Mouse (Mus musculus) intestine, embryonic 16.5 days (tissue): ENCODE results near the gene Atg9a. TPM values are rescaled to one million over a fixed set of nuclear protein-coding genes. Genes with fewer than 3 reads are reported as not detected.

Source experiments
- ATAC-seq: fragments of 200-750 bp; cut with Nextera tagmentation; 2 replicates; pipeline ENCODE4 v1.8.0; 2017; ENCODE audit warnings: moderate TSS enrichment, moderate library complexity
- H3K27ac ChIP-seq: fragments of 300-500 bp; sonication (generic); 2 replicates; pipeline ENCODE4 v1.5.1; 2014; ENCODE audit warnings: mild to moderate bottlenecking, low read length
- H3K27me3 ChIP-seq: fragments of 300-500 bp; sonication (generic); replicated peaks from 2 replicates; pipeline ENCODE4 v1.6.1; 2014; ENCODE audit warnings: low read length, control low read depth, mixed read lengths; ENCODE audit not compliant: control insufficient read depth, insufficient read depth
- H3K36me3 ChIP-seq: fragments of 300-500 bp; sonication (generic); 2 replicates; pipeline ENCODE4 v1.6.1; 2014; ENCODE audit warnings: low read length, control low read depth; ENCODE audit not compliant: control insufficient read depth, insufficient read depth
- H3K4me1 ChIP-seq: fragments of 300-500 bp; sonication (generic); 2 replicates; pipeline ENCODE4 v1.6.1; 2014; ENCODE audit warnings: low read length, control low read depth, mixed read lengths; ENCODE audit not compliant: control insufficient read depth, insufficient read depth
- H3K4me2 ChIP-seq: fragments of 300-500 bp; sonication (generic); 2 replicates; pipeline ENCODE4 v1.6.1; 2014; ENCODE audit warnings: low read depth, low read length, control low read depth
- H3K4me3 ChIP-seq: fragments of 300-500 bp; sonication (generic); 2 replicates; pipeline ENCODE4 v1.5.1; 2014; ENCODE audit warnings: mild to moderate bottlenecking, low read length
- H3K9ac ChIP-seq: fragments of 300-500 bp; sonication (generic); 2 replicates; pipeline ENCODE4 v1.6.1; 2014; ENCODE audit warnings: low read depth, low read length
- H3K9me3 ChIP-seq: fragments of 300-500 bp; sonication (generic); 2 replicates; pipeline ENCODE4 v1.6.1; 2016; ENCODE audit warnings: low read length, control low read depth; ENCODE audit not compliant: control insufficient read depth
- WGBS: fragments of 180-500 bp; shearing (Covaris S2); extraction: QIAGEN DNeasy Blood & Tissue Kit; methylation state at CpG from one replicate; pipeline ENCODE4 v1.1.7; 2014; 5-methylcytosine and 5-hydroxymethylcytosine counted together
- polyA plus RNA-seq: library from polyadenylated mRNA; unstranded; fragments of >200 nt; fragmentation: Nextera tagmentation; extraction: Ambion mirVana; gene quantifications from 2 replicates; pipeline ENCODE4 v1.2.1, GENCODE M21; 2015

Gene Atg9a
- polyA plus RNA-seq, 1 experiment from 2014 or later = 28.3 TPM

GRCm38 (mm10) chr1:75187126-75187525 lies 4.9 kb downstream of the Atg9a start:
- no peak for ATAC-seq
- Histone ChIP-seq H3K27ac (no peak overlapping the region), H3K4me3 (no peak overlapping the region), H3K36me3 (peaks cover 41% of the 10 kb centered on the region), H3K4me2 (no peak overlapping the region), H3K9ac (no peak overlapping the region), H3K4me1 (peaks cover 12% of the 10 kb centered on the region), H3K9me3 (0 out of 2 replicates have a peak, but pooled peaks cover 3% of the 10 kb centered on the region), H3K27me3 (no peaks in the 10 kb centered on the region)

DNA sequence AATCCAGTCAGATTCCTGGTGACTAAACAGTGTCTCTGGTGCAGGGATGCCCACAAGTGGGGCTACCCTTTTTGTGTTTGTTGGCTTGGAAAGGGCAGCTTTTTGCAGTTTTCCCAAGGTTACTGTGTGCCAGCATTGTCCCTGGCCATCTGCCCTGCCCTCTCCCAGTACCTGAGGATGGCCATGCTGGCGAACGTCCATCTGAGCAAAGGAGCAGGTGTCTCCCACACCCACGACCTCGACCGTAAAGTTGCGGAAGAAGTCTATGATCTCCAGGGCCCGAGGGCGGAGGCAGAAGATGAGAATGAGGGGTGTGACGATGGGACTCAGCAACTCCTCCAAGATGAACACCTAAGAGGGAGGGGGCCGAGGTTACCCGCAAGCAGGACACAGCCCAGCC lies 6.5 kb downstream of the Atg9a start:
- no peaks in the 10 kb centered on the region for H3K27me3 ChIP-seq
- peaks cover 12% of the 10 kb centered on the region for H3K4me1 ChIP-seq
- ATAC-seq = no peak
- no peak overlapping the region for H3K27ac ChIP-seq
- H3K36me3 ChIP-seq = peaks cover 47% of the 10 kb centered on the region
- H3K4me3 ChIP-seq = no peak overlapping the region
- no peak overlapping the region for H3K9ac ChIP-seq
- 95% methylated on average over 11 of the region's 11 CpGs for WGBS
- no peak overlapping the region for H3K4me2 ChIP-seq
- H3K9me3 ChIP-seq = 0 out of 2 replicates have a peak, but pooled peaks cover 3% of the 10 kb centered on the region

DNA sequence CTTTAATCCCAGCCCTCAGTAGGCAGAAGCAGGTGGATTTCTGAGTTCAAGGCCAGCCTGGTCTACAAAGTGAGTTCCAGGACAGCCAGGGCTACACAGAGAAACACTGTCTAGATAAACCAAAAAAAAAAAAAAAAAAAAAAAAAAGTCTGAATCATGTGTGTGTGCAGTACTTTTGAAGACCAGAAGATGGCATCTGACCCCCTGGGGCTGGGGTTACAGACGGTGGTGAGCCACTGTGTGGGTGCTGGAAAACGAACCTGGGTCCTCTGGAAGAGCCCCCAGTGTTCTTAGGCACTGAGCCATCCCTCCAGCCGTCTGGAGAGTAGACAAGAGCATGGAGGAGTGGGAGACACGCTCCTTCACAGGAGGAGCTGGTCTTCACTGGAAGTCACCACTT lies 9.8 kb downstream of the Atg9a start:
- Histone ChIP-seq H3K4me3 (no peak overlapping the region), H3K4me2 (no peak overlapping the region), H3K4me1 (peaks cover 21% of the 10 kb centered on the region), H3K36me3 (peaks cover 41% of the 10 kb centered on the region), H3K27ac (no peak overlapping the region), H3K9ac (no peak overlapping the region), H3K27me3 (no peaks in the 10 kb centered on the region), H3K9me3 (0 out of 2 replicates have a peak, but pooled peaks cover 3% of the 10 kb centered on the region)
- WGBS = 74% methylated on average over 4 of the region's 4 CpGs
- ATAC-seq = no peak

DNA sequence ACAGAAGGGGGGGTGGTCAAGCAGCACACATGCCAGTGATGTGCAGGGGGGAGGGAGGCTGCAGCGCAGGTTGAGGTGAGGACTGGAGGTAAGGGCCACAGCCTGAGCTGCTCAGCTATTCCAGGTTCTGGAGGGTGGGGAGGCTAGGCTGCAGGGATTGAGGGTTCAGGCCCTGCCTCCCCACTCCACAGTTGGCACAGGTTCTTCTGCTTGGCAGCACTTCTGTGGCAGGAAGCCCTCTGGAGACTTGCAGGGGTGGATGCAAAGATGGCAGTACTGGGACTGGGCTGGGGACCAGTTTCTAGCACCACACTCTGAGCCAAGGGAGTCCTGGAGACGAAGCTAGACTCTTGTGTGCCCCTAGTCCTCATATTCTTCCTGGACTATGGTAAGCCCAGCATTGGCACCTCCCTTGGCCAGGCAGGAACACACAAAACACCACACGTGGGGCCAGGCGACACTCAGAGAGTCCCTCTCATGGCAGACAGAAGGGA lies 10.6 kb downstream of the Atg9a start:
- Histone ChIP-seq H3K4me1 (peaks cover 21% of the 10 kb centered on the region), H3K36me3 (peaks cover 35% of the 10 kb centered on the region), H3K9me3 (0 out of 2 replicates have a peak, but pooled peaks cover 3% of the 10 kb centered on the region), H3K9ac (no peak overlapping the region), H3K4me2 (no peak overlapping the region), H3K27me3 (no peaks in the 10 kb centered on the region), H3K27ac (no peak overlapping the region), H3K4me3 (no peak overlapping the region)
- ATAC-seq = no peak
- WGBS = 82% methylated on average over 4 of the region's 4 CpGs

GRCm38 (mm10) chr1:75180741-75181140 lies 11.3 kb downstream of the Atg9a start:
- Histone ChIP-seq H3K27me3 (no peaks in the 10 kb centered on the region), H3K9me3 (0 out of 2 replicates have a peak, but pooled peaks cover 3% of the 10 kb centered on the region), H3K9ac (0 out of 2 replicates have a peak overlapping the region, but pooled peaks have one; percentile 75), H3K4me2 (peak overlapping the region; percentile 95), H3K4me3 (peak overlapping the region; percentile 63), H3K4me1 (peaks cover 21% of the 10 kb centered on the region), H3K27ac (peak overlapping the region; percentile 63), H3K36me3 (peaks cover 28% of the 10 kb centered on the region)
- peak; percentile 60 for ATAC-seq
- 28% methylated on average over 7 of the region's 7 CpGs for WGBS

DNA sequence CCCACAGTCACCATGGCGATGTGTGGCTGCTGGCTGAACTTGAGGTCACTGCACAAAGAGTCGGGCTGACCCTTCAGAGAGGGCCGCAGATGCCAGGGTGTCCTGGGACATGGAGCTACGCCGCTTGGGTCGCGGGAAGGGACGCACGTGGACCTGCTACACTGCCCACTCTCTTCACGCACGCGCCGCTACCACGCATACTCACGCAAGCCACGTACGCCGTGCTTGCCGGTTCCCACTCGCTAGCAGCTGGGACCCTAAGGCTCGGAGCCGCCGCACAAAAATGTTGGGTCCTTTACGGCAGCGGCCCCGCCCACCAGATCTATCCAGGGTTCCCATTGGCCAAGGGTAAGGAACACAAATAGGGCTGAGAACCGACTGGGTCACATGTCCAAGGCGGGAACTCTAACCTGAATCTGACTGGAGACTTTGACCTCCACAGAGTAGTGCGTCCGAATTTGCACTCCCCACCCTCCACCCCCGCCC lies 11.8 kb downstream of the Atg9a start, which contains the start of gene Abcb6:
Gene Abcb6 (minus strand): TSS at position 288 of the 486 bp plus-strand sequence.
- Histone ChIP-seq H3K27ac (peak within 1 kb of the TSS; percentile 63), H3K9ac (peak within 1 kb of the TSS; percentile 75), H3K4me1 (peaks cover 21% of the 10 kb centered on the region), H3K27me3 (no peaks in the 10 kb centered on the region), H3K4me3 (peak within 1 kb of the TSS; percentile 63), H3K9me3 (0 out of 2 replicates have a peak, but pooled peaks cover 3% of the 10 kb centered on the region), H3K4me2 (peak within 1 kb of the TSS; percentile 95), H3K36me3 (peaks cover 23% of the 10 kb centered on the region)
- ATAC-seq = peak; percentile 94
- WGBS = 0% methylated on average over 31 of the region's 31 CpGs

DNA sequence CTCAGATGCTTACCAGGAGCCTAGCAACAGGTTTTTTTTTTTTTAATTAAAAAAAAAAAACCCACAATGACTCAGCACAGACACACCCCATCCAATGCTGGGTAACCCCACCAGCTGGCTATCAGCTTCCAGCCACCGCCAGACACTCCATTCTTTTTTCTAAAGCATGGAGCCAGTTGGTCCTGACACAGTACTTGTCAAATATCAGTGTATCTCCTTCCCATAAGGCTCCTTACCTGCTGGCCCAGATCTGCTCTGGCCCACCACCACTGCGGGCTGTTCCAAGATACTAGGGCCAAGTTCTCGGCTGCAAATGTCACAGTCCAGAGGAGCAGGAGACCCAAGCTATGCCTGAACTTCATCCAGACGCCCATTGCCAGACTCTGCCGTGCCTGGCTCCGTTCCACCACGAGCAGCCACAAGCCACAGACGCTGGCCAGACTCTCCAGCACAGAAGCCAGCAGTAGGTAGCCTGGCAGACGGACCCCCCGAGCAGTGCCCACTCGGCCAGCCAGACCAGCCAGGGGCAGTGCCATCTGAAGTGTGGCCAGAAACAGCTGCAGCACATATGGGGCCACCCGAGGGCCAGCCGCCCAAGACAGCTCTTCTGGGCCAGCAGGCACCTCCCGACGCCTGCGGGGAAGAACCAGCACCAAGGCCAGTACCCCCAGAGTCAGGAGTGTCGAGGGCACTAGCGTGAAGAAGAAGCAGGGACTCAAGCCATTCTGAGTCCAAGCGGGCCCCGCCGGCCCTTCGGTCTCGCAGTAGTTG lies 12.5 kb downstream of the Atg9a start:
- peaks cover 18% of the 10 kb centered on the region for H3K36me3 ChIP-seq
- peak; percentile 42 for ATAC-seq
- WGBS = 6% methylated on average over 23 of the region's 23 CpGs
- H3K4me2 ChIP-seq = peak overlapping the region; percentile 95
- H3K4me3 ChIP-seq = peak overlapping the region; percentile 63
- H3K4me1 ChIP-seq = peaks cover 21% of the 10 kb centered on the region
- peak overlapping the region; percentile 75 for H3K9ac ChIP-seq
- H3K27me3 ChIP-seq = no peaks in the 10 kb centered on the region
- peak overlapping the region; percentile 39; the same call in 1 of the 2 replicates for H3K27ac ChIP-seq
- H3K9me3 ChIP-seq = 0 out of 2 replicates have a peak, but pooled peaks cover 3% of the 10 kb centered on the region

- ATAC-seq = peak; percentile 99
- WGBS = 2% methylated on average over 59 of the region's 59 CpGs
- peaks cover 7% of the 10 kb centered on the region for H3K36me3 ChIP-seq
- H3K9ac ChIP-seq = peak within 1 kb of the TSS; percentile 90
- peak within 1 kb of the TSS; percentile 93 for H3K27ac ChIP-seq
- no peaks in the 10 kb centered on the region for H3K9me3 ChIP-seq
- peaks cover 13% of the 10 kb centered on the region for H3K4me1 ChIP-seq
- peak within 1 kb of the TSS; percentile 88 for H3K4me3 ChIP-seq
- peak within 1 kb of the TSS; percentile 89 for H3K4me2 ChIP-seq
- H3K27me3 ChIP-seq = no peaks in the 10 kb centered on the region
Observed at GRCm38 (mm10) chr1:75168472-75169464, 23.2 kb downstream of the Atg9a start, which contains the start of gene Zfand2b. Gene Zfand2b, plus strand, starts transcription at chr1:75168646.
